Mouse (Mus musculus) liver, adult 2 months (tissue): Measurements from ENCODE around the gene Epc2.

Experiments
- CTCF ChIP-seq: fragments of 200-500 bp; IDR thresholded peaks from 2 replicates; pipeline ENCODE4 v1.5.1; 2011; ENCODE audit warnings: low read depth, low read length, control low read depth
- POLR2A ChIP-seq: fragments of 200-500 bp; IDR thresholded peaks from 2 replicates; pipeline ENCODE4 v1.6.1; 2011; ENCODE audit warnings: low read length, control low read depth; ENCODE audit not compliant: insufficient read depth; ENCODE audit errors: extremely low read depth

DNA sequence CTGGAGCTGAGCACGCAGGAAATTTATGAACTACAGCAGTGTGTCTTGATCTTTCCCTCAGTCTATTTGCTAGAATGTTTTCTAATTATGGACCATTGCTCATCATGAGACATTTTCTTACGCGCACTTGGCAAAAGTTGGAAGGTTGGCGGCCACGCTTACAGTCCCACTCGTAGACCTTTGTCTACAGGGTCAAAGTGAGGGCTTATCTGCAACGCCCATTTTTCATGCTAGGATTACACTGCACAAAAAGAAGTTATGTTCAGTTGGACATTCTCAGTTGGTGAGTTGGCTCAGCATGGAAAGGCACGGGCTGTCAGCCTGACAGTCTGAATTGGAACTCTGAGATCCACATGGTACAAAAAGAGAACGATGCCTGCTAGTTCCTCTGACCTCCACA, 18.1 kb upstream of the Epc2 start:
- TF ChIP-seq CTCF (no peak), POLR2A (no peak)
